Mouse (Mus musculus) forebrain, postnatal 0 days (tissue): ENCODE measurements at regions not wholly inside any gene's neighbourhood (a gene's known extent, or its start where the extent isn't known, plus 50 kb on each side); places are given as distances from the start of the nearest gene placed in this dataset.

Experiments used
- ATAC-seq: fragments of 200-750 bp; cut with Nextera tagmentation; 2 replicates; pipeline ENCODE4 v1.8.0; 2017; ENCODE audit warnings: mild to moderate bottlenecking, moderate library complexity
- DNase-seq: peaks from one replicate; pipeline ENCODE4 v3.0.0-alpha.2; 2015
- H3K27ac ChIP-seq: fragments of 300-500 bp; sonication (generic); 2 replicates; pipeline ENCODE4 v1.5.1; 2014; ENCODE audit warnings: low read depth, mild to moderate bottlenecking, antibody characterized with exemption, low read length, moderate library complexity, mixed read lengths
- H3K27me3 ChIP-seq: fragments of 300-500 bp; sonication (generic); 2 replicates; pipeline ENCODE4 v1.6.1; 2014; ENCODE audit warnings: mild to moderate bottlenecking, low read length, mixed read lengths; ENCODE audit not compliant: insufficient read depth
- H3K36me3 ChIP-seq: fragments of 300-500 bp; sonication (generic); 2 replicates; pipeline ENCODE4 v1.6.1; 2014; ENCODE audit warnings: mild to moderate bottlenecking, moderate library complexity; ENCODE audit not compliant: insufficient read depth
- H3K4me1 ChIP-seq: fragments of 300-500 bp; sonication (generic); 2 replicates; pipeline ENCODE4 v1.6.1; 2014; ENCODE audit warnings: antibody characterized with exemption; ENCODE audit not compliant: insufficient read depth
- H3K4me2 ChIP-seq: fragments of 300-500 bp; sonication (generic); 2 replicates; pipeline ENCODE4 v1.6.1; 2014; ENCODE audit warnings: low read depth, mild to moderate bottlenecking, moderate library complexity
- H3K4me3 ChIP-seq: fragments of 300-500 bp; sonication (generic); 2 replicates; pipeline ENCODE4 v1.5.1; 2014; ENCODE audit warnings: low read depth, low read length, mixed read lengths
- H3K9ac ChIP-seq: fragments of 300-500 bp; sonication (generic); 2 replicates; pipeline ENCODE4 v1.6.1; 2014; ENCODE audit warnings: mild to moderate bottlenecking
- H3K9me3 ChIP-seq: fragments of 300-500 bp; sonication (generic); 2 replicates; pipeline ENCODE4 v1.6.1; 2016; ENCODE audit warnings: low read length
- CTCF ChIP-seq: sonication (generic); IDR thresholded peaks from 2 replicates; pipeline ENCODE4 v1.5.1; 2016; ENCODE audit warnings: antibody characterized with exemption, control low read depth, low read depth
- WGBS: fragments of 180-500 bp; shearing (Covaris S2); extraction: QIAGEN DNeasy Blood & Tissue Kit; methylation state at CpG from one replicate; pipeline ENCODE4 v1.1.7; 2014; 5-methylcytosine and 5-hydroxymethylcytosine counted together

DNA sequence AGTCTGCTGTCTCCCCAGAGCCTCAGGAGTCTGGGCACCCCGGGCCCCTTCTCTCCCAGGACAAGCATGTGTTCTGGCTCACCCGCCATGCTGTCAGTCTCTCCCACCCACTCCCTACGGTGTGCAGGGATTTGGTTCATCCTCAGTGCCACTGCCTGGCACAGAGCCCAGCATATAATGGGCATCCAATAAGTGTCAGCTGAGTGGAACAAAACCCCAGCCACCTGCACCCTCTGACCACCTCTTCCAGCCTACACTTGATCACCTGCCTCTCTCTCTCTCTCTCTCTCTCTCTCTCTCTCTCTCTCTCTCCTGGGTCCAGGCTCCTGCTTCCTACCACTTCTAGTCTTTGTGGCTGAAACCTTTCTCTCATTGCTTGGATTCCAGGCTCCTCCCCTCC lies 259.9 kb upstream of the Gm4791 start:
- ATAC-seq (0 out of 2 replicates have a peak, but pooled peaks have one; percentile 12), DNase-seq (no peak)
- no peaks in the 10 kb centered on the region for H3K36me3 ChIP-seq

DNA sequence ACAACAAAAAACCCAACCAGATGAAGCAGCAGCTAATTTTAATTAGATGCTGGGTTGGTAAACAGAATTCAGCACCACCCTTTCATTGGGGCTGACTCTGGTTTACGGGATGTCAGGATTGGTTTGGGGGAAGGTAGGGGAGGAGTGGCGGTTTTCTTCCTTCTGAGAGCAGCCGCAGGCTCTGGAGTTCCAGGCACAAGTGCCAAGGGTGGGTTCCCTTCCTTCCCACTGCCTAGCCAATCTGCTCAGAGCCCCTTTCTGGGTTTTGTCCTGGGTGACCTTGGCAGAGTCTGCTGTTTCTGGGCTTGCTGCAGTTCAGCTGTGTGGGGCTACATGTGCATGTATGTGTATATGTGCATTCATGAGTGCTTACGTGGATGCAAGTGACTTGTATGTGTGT lies 260.5 kb upstream of the Gm4791 start:
- H3K9me3 ChIP-seq, result no peaks in the 10 kb centered on the region
- no peak overlapping the region for H3K4me2 ChIP-seq
- H3K27me3 ChIP-seq, result no peaks in the 10 kb centered on the region
- 25% methylated on average over 4 of the region's 4 CpGs for WGBS
- peaks cover 11% of the 10 kb centered on the region; the same call in 1 of the 2 replicates for H3K4me1 ChIP-seq
- no peak for TF ChIP-seq CTCF
- H3K36me3 ChIP-seq, result no peaks in the 10 kb centered on the region
- no peak overlapping the region for H3K4me3 ChIP-seq
- no peak overlapping the region for H3K27ac ChIP-seq
- H3K9ac ChIP-seq, result no peak overlapping the region
- DNase-seq (no peak), ATAC-seq (peak; percentile 42; the same call in 1 of the 2 replicates)

More for the DNA sequence above, 259.9 kb upstream of the Gm4791 start:
- no peak overlapping the region for H3K9ac ChIP-seq
- TF ChIP-seq CTCF, result no peak
- H3K4me1 ChIP-seq, result peaks cover 11% of the 10 kb centered on the region; the same call in 1 of the 2 replicates
- no peaks in the 10 kb centered on the region for H3K9me3 ChIP-seq
- H3K4me3 ChIP-seq, result no peak overlapping the region
- no peak overlapping the region for H3K4me2 ChIP-seq
- no peaks in the 10 kb centered on the region for H3K27me3 ChIP-seq
- H3K27ac ChIP-seq, result no peak overlapping the region
- whole genome bisulfite sequencing, result 14% methylated on average over 3 of the region's 3 CpGs

DNA sequence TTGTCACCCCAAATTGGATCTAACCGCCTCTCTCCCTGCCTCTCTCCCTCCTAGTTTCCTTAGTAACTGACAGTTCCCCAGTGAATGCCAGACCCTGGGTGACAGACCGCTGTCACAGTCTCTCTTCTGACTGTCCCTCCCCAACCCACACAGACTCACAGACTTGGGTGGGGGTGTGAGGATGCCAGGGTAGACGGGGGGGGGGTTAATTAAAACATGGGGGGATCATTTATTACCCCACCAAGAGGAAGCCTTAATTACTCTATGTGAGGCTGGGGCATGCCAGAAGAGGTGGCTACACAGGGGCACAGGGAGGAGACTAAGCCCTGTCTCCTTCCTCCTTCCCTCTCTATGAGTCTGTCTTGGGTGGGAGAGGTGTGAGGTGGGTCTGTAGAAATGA lies 261.1 kb upstream of the Gm4791 start:
- WGBS, result 27% methylated on average over 3 of the region's 3 CpGs
- Histone ChIP-seq H3K36me3 (no peaks in the 10 kb centered on the region), H3K4me1 (peaks cover 11% of the 10 kb centered on the region; the same call in 1 of the 2 replicates), H3K27me3 (no peaks in the 10 kb centered on the region), H3K9me3 (no peaks in the 10 kb centered on the region), H3K4me2 (no peak overlapping the region), H3K9ac (no peak overlapping the region), H3K27ac (no peak overlapping the region), H3K4me3 (no peak overlapping the region)
- ATAC-seq (0 out of 2 replicates have a peak, but pooled peaks have one; percentile 47), DNase-seq (no peak)
- no peak for TF ChIP-seq CTCF

- Histone ChIP-seq H3K9ac (no peak overlapping the region), H3K27me3 (no peaks in the 10 kb centered on the region), H3K4me2 (no peak overlapping the region), H3K36me3 (no peaks in the 10 kb centered on the region), H3K9me3 (no peaks in the 10 kb centered on the region), H3K27ac (no peak overlapping the region), H3K4me3 (no peak overlapping the region), H3K4me1 (peaks cover 11% of the 10 kb centered on the region; the same call in 1 of the 2 replicates)
- DNase-seq (no peak), ATAC-seq (no peak)
- no peak for TF ChIP-seq CTCF
Observed at GRCm38 (mm10) chr9:46736232-46736631, 262.3 kb upstream of the Gm4791 start.

- Histone ChIP-seq H3K36me3 (no peaks in the 10 kb centered on the region), H3K4me3 (no peak overlapping the region), H3K27me3 (no peaks in the 10 kb centered on the region), H3K27ac (no peak overlapping the region), H3K4me1 (peaks cover 11% of the 10 kb centered on the region; the same call in 1 of the 2 replicates), H3K9ac (no peak overlapping the region), H3K4me2 (no peak overlapping the region), H3K9me3 (no peaks in the 10 kb centered on the region)
- WGBS, result 7% methylated on average over 4 of the region's 4 CpGs
- peak; percentile 53 for ATAC-seq
- peak; percentile 93 for TF ChIP-seq CTCF
- peak; percentile 89 for DNase-seq
Observed at GRCm38 (mm10) chr9:46735664-46736067, 262.9 kb upstream of the Gm4791 start.

GRCm38 (mm10) chr9:46728465-46728864 lies 270.1 kb upstream of the Gm4791 start:
- Histone ChIP-seq H3K27me3 (no peaks in the 10 kb centered on the region), H3K9me3 (no peaks in the 10 kb centered on the region), H3K9ac (no peak overlapping the region), H3K4me1 (peaks cover 11% of the 10 kb centered on the region), H3K27ac (peak overlapping the region; percentile 17; the same call in 1 of the 2 replicates), H3K4me2 (no peak overlapping the region), H3K4me3 (no peak overlapping the region), H3K36me3 (no peaks in the 10 kb centered on the region)
- no peak for TF ChIP-seq CTCF
- WGBS, result 14% methylated on average over 5 of the region's 5 CpGs
- DNase-seq, result peak; percentile 66
- ATAC-seq, result peak; percentile 90

DNA sequence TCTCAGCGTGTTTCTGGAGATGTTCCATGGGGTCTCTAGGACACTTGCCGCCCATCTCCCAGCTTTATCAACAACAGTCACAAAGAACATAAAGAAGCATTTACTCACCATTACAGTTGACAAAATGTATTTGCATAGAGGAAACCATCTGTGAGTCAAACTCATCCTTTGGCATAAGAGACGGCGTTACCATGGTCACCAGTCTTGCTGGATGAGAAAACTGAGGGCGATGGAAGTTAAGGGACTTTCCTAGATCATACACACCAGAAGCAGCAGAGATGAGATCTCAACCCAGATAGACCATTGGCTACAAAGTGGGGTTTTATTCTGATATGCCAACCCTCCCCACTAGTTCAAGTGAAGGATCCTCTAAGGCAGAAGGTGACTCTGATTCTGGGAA lies 274.3 kb upstream of the Gm4791 start:
- no peak overlapping the region for H3K9ac ChIP-seq
- ATAC-seq (peak; percentile 43), DNase-seq (peak; percentile 65)
- H3K4me3 ChIP-seq, result no peak overlapping the region
- peak overlapping the region; percentile 16; the same call in 1 of the 2 replicates for H3K27ac ChIP-seq
- peaks cover 11% of the 10 kb centered on the region for H3K4me1 ChIP-seq
- H3K4me2 ChIP-seq, result no peak overlapping the region
- H3K36me3 ChIP-seq, result no peaks in the 10 kb centered on the region
- 70% methylated on average over 5 of the region's 5 CpGs for WGBS
- TF ChIP-seq CTCF, result no peak
- no peaks in the 10 kb centered on the region for H3K9me3 ChIP-seq
- no peaks in the 10 kb centered on the region for H3K27me3 ChIP-seq
